Mouse (Mus musculus): Measurements from ENCODE around the gene Nt5m.

DNA sequence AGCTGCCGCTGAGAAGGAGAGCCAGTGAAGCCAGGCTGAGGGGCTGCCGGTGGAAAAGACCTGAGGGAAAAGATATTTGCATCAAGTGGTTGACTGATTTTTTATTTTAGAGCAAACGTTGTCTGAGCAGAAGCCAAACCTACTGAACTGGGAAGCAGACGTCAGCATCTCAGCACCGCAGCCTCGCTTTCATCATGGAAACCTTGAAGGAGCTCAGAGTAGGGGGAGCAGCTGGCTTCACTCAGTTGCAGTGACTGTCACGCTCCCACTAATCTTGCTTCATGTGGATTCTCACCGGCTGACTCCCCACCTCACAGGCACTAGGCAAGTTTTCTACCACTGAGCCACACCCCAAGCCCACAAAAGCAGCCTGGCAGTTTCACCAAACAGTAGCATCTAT lies 56.1 kb downstream of the Nt5m start:
- TF ChIP-seq TAL1 (IDR thresholded peaks at IDR 0.05; ENCODE audit: low read length) (no peak), GATA1 (IDR thresholded peaks at IDR 0.05; ENCODE audit: low read length) (no peak)
